Mouse (Mus musculus): ENCODE data around the gene Slc12a7.

- no peak for TF ChIP-seq POLR2A (IDR thresholded peaks at IDR 0.05; ENCODE audit: low read depth, low read length)
- TF ChIP-seq CTCF (IDR thresholded peaks at IDR 0.05; ENCODE audit: borderline replicate concordance, insufficient read depth, low read length), result no peak
Measured at GRCm38 (mm10) chr13:73772655-73773054, 39.8 kb downstream of the Slc12a7 start.
